Mouse (Mus musculus) forebrain, embryonic 16.5 days (tissue): Measurements from ENCODE around the gene C2cd4d. TPM values are rescaled to one million over a fixed set of nuclear protein-coding genes. Genes with fewer than 3 reads are reported as not detected.

ENCODE experiments used
- polyA plus RNA-seq: library from polyadenylated mRNA; unstranded; fragments of >200 nt; fragmentation: Nextera tagmentation; extraction: Ambion mirVana; gene quantifications from 2 replicates; pipeline ENCODE4 v1.2.1, GENCODE M21; 2015

C2cd4d gene
- polyA plus RNA-seq, 1 experiment from 2014 or later = 1.3 TPM

Other genes starting within 250 kb of the C2cd4d start
- gene Gm10696, start 184.2 kb upstream of the C2cd4d start, polyA plus RNA-seq = not detected in 2 replicates
- not detected in 2 replicates for gene Gm5286, start 165.7 kb upstream of the C2cd4d start, polyA plus RNA-seq
- not detected in 2 replicates for gene Gm4778, start 98.4 kb upstream of the C2cd4d start, polyA plus RNA-seq
- gene Them4, start 52.3 kb upstream of the C2cd4d start, polyA plus RNA-seq = 35.0 and 41.4 TPM in 2 replicates
- gene Them5, start 20.3 kb upstream of the C2cd4d start, polyA plus RNA-seq = 0.33 and 0.65 TPM in 2 replicates
- gene Rorc, start 10.4 kb downstream of the C2cd4d start, polyA plus RNA-seq = 0.37 and 0.54 TPM in 2 replicates
- 1.1 and 1.2 TPM in 2 replicates for gene Lingo4, start 36.1 kb downstream of the C2cd4d start, polyA plus RNA-seq
- gene Tdrkh, start 50.8 kb downstream of the C2cd4d start, polyA plus RNA-seq = 67.0 and 75.3 TPM in 2 replicates
- 58.8 and 62.1 TPM in 2 replicates for gene Mrpl9, start 80.9 kb downstream of the C2cd4d start, polyA plus RNA-seq
- 0.56 and 2.2 TPM in 2 replicates for gene Oaz3, start 81.5 kb downstream of the C2cd4d start, polyA plus RNA-seq
- gene Celf3, start 115.9 kb downstream of the C2cd4d start, polyA plus RNA-seq = 295 and 358 TPM in 2 replicates
- gene Riiad1, start 117.9 kb downstream of the C2cd4d start, polyA plus RNA-seq = 10.6 and 11.7 TPM in 2 replicates
- gene Snx27, start 220.3 kb downstream of the C2cd4d start, polyA plus RNA-seq = 85.2 and 92.5 TPM in 2 replicates